Mouse (Mus musculus) heart, embryonic 12.5 days (tissue): ENCODE results near the gene Cavin1. TPM values are rescaled to one million over a fixed set of nuclear protein-coding genes. Genes with fewer than 3 reads are reported as not detected.

Experiments
- ATAC-seq: fragments of 200-750 bp; cut with Nextera tagmentation; 2 replicates; pipeline ENCODE4 v1.8.0; 2017; ENCODE audit warnings: moderate TSS enrichment, moderate library complexity; ENCODE audit not compliant: insufficient number of reproducible peaks, low FRiP score
- H3K27ac ChIP-seq: fragments of 300-500 bp; sonication (generic); 2 replicates; pipeline ENCODE4 v1.5.1; 2016; ENCODE audit warnings: mild to moderate bottlenecking, moderate library complexity; ENCODE audit not compliant: poor library complexity, severe bottlenecking
- H3K27me3 ChIP-seq: fragments of 300-500 bp; sonication (generic); replicated peaks from 2 replicates; pipeline ENCODE4 v1.6.1; 2016; ENCODE audit warnings: mild to moderate bottlenecking, moderate library complexity
- H3K36me3 ChIP-seq: fragments of 300-500 bp; sonication (generic); 2 replicates; pipeline ENCODE4 v1.6.1; 2016; ENCODE audit warnings: mild to moderate bottlenecking, moderate library complexity
- H3K4me1 ChIP-seq: fragments of 300-500 bp; sonication (generic); replicated peaks from 2 replicates; pipeline ENCODE4 v1.6.1; 2016; ENCODE audit warnings: mild to moderate bottlenecking
- H3K4me2 ChIP-seq: fragments of 300-500 bp; sonication (generic); 2 replicates; pipeline ENCODE4 v1.6.1; 2016; ENCODE audit warnings: mild to moderate bottlenecking, moderate library complexity
- H3K4me3 ChIP-seq: fragments of 300-500 bp; sonication (generic); 2 replicates; pipeline ENCODE4 v1.5.1; 2016; ENCODE audit warnings: mild to moderate bottlenecking
- H3K9ac ChIP-seq: fragments of 300-500 bp; sonication (generic); 2 replicates; pipeline ENCODE4 v1.6.1; 2016; ENCODE audit warnings: mild to moderate bottlenecking, moderate library complexity
- H3K9me3 ChIP-seq: fragments of 300-500 bp; sonication (generic); replicated peaks from 2 replicates; pipeline ENCODE4 v1.6.1; 2016; ENCODE audit warnings: mild to moderate bottlenecking, moderate library complexity
- WGBS: fragments of 180-500 bp; shearing (Covaris S2); methylation state at CpG from one replicate; pipeline ENCODE4 v1.1.7; 2016; 5-methylcytosine and 5-hydroxymethylcytosine counted together
- polyA plus RNA-seq: library from polyadenylated mRNA; unstranded; fragments of >200 nt; fragmentation: Nextera tagmentation; extraction: Ambion mirVana; gene quantifications from 2 replicates; pipeline ENCODE4 v1.2.1, GENCODE M21; 2016

The Cavin1 gene
- polyA plus RNA-seq, 1 experiment from 2014 or later: 348 TPM

GRCm38 (mm10) chr11:100964901-100965542 lies 5.7 kb downstream of the Cavin1 start:
- H3K27me3 ChIP-seq: no peaks in the 10 kb centered on the region
- H3K27ac ChIP-seq: peak overlapping the region; percentile 98
- no peaks in the 10 kb centered on the region for H3K9me3 ChIP-seq
- peaks cover 80% of the 10 kb centered on the region for H3K4me1 ChIP-seq
- 0 out of 2 replicates have a peak overlapping the region, but pooled peaks have one; percentile 13 for H3K4me3 ChIP-seq
- H3K36me3 ChIP-seq: peaks cover 40% of the 10 kb centered on the region
- ATAC-seq: no peak
- peak overlapping the region; percentile 53 for H3K9ac ChIP-seq
- H3K4me2 ChIP-seq: peak overlapping the region; percentile 78
- WGBS: 79% methylated on average over 6 of the region's 6 CpGs

- 81% methylated on average over 7 of the region's 7 CpGs for WGBS
- H3K27ac ChIP-seq: no peak overlapping the region
- ATAC-seq: no peak
- peaks cover 88% of the 10 kb centered on the region for H3K4me1 ChIP-seq
- no peak overlapping the region for H3K4me2 ChIP-seq
- H3K36me3 ChIP-seq: peaks cover 40% of the 10 kb centered on the region
- peak overlapping the region; percentile 16; the same call in 1 of the 2 replicates for H3K9ac ChIP-seq
- H3K9me3 ChIP-seq: no peaks in the 10 kb centered on the region
- no peaks in the 10 kb centered on the region for H3K27me3 ChIP-seq
- no peak overlapping the region for H3K4me3 ChIP-seq
These were observed 6.5 kb downstream of the Cavin1 start for GRCm38 (mm10) chr11:100964180-100964579.

- peak overlapping the region; percentile 84; the same call in 1 of the 2 replicates for H3K27ac ChIP-seq
- peaks cover 45% of the 10 kb centered on the region for H3K36me3 ChIP-seq
- no peak overlapping the region for H3K4me3 ChIP-seq
- peaks cover 94% of the 10 kb centered on the region for H3K4me1 ChIP-seq
- 0 out of 2 replicates have a peak, but pooled peaks cover 1% of the 10 kb centered on the region for H3K27me3 ChIP-seq
- H3K4me2 ChIP-seq: no peak overlapping the region
- no peaks in the 10 kb centered on the region for H3K9me3 ChIP-seq
- H3K9ac ChIP-seq: no peak overlapping the region; the same call in 1 of the 2 replicates
- WGBS: 76% methylated on average over 9 of the region's 9 CpGs
- no peak for ATAC-seq
These were observed 7.0 kb downstream of the Cavin1 start for GRCm38 (mm10) chr11:100963647-100964046.

- no peaks in the 10 kb centered on the region for H3K9me3 ChIP-seq
- H3K4me3 ChIP-seq: no peak overlapping the region
- H3K4me1 ChIP-seq: peaks cover 92% of the 10 kb centered on the region
- H3K27ac ChIP-seq: peak overlapping the region; percentile 84
- H3K4me2 ChIP-seq: peak overlapping the region; percentile 23; the same call in 1 of the 2 replicates
- ATAC-seq: peak; percentile 31; the same call in 1 of the 2 replicates
- H3K27me3 ChIP-seq: 0 out of 2 replicates have a peak, but pooled peaks cover 3% of the 10 kb centered on the region
- peaks cover 57% of the 10 kb centered on the region for H3K36me3 ChIP-seq
- WGBS: 43% methylated on average over 9 of the region's 9 CpGs
- H3K9ac ChIP-seq: peak overlapping the region; percentile 37
These were observed 8.2 kb downstream of the Cavin1 start for GRCm38 (mm10) chr11:100962371-100962911.

- ATAC-seq: peak; percentile 49; the same call in 1 of the 2 replicates
- Histone ChIP-seq H3K9ac (0 out of 2 replicates have a peak overlapping the region, but pooled peaks have one; percentile 21), H3K4me2 (peak overlapping the region; percentile 4; the same call in 1 of the 2 replicates), H3K4me3 (no peak overlapping the region), H3K9me3 (no peaks in the 10 kb centered on the region), H3K36me3 (peaks cover 63% of the 10 kb centered on the region), H3K27me3 (0 out of 2 replicates have a peak, but pooled peaks cover 3% of the 10 kb centered on the region), H3K27ac (peak overlapping the region; percentile 55), H3K4me1 (peaks cover 79% of the 10 kb centered on the region)
- 16% methylated on average over 6 of the region's 6 CpGs for WGBS
These were observed 10.1 kb downstream of the Cavin1 start for GRCm38 (mm10) chr11:100960540-100960939.

- H3K4me1 ChIP-seq: peaks cover 72% of the 10 kb centered on the region
- H3K4me3 ChIP-seq: no peak overlapping the region
- 31% methylated on average over 3 of the region's 3 CpGs for WGBS
- H3K9ac ChIP-seq: no peak overlapping the region
- peak overlapping the region; percentile 42 for H3K4me2 ChIP-seq
- H3K27ac ChIP-seq: peak overlapping the region; percentile 55
- 0 out of 2 replicates have a peak, but pooled peaks cover 3% of the 10 kb centered on the region for H3K27me3 ChIP-seq
- peaks cover 60% of the 10 kb centered on the region for H3K36me3 ChIP-seq
- ATAC-seq: no peak
- H3K9me3 ChIP-seq: no peaks in the 10 kb centered on the region
These were observed 10.9 kb downstream of the Cavin1 start for GRCm38 (mm10) chr11:100959826-100960225.

GRCm38 (mm10) chr11:100959464-100959810 lies 11.2 kb downstream of the Cavin1 start:
- no peak for ATAC-seq
- Histone ChIP-seq H3K9ac (peak overlapping the region; percentile 44; the same call in 1 of the 2 replicates), H3K36me3 (peaks cover 56% of the 10 kb centered on the region), H3K9me3 (no peaks in the 10 kb centered on the region), H3K4me2 (peak overlapping the region; percentile 42), H3K27ac (peak overlapping the region; percentile 55; the same call in 1 of the 2 replicates), H3K4me3 (no peak overlapping the region), H3K4me1 (peaks cover 68% of the 10 kb centered on the region), H3K27me3 (0 out of 2 replicates have a peak, but pooled peaks cover 3% of the 10 kb centered on the region)
- WGBS: 9% methylated on average over 14 of the region's 14 CpGs

- no peak overlapping the region for H3K4me3 ChIP-seq
- 0 out of 2 replicates have a peak, but pooled peaks cover 3% of the 10 kb centered on the region for H3K27me3 ChIP-seq
- H3K36me3 ChIP-seq: peaks cover 52% of the 10 kb centered on the region
- WGBS: 31% methylated on average over 76 of the region's 76 CpGs
- H3K9ac ChIP-seq: peak overlapping the region; percentile 44; the same call in 1 of the 2 replicates
- H3K27ac ChIP-seq: no peak overlapping the region
- H3K4me1 ChIP-seq: peaks cover 62% of the 10 kb centered on the region
- peak overlapping the region; percentile 42 for H3K4me2 ChIP-seq
- ATAC-seq: no peak
- no peaks in the 10 kb centered on the region for H3K9me3 ChIP-seq
These were observed 11.8 kb downstream of the Cavin1 start for GRCm38 (mm10) chr11:100958613-100959463.

- H3K27ac ChIP-seq: no peak overlapping the region
- H3K36me3 ChIP-seq: peaks cover 50% of the 10 kb centered on the region
- no peaks in the 10 kb centered on the region for H3K9me3 ChIP-seq
- WGBS: 50% methylated on average over 6 of the region's 6 CpGs
- no peak for ATAC-seq
- H3K4me2 ChIP-seq: no peak overlapping the region
- peak overlapping the region; percentile 31; the same call in 1 of the 2 replicates for H3K9ac ChIP-seq
- H3K4me3 ChIP-seq: no peak overlapping the region
- 0 out of 2 replicates have a peak, but pooled peaks cover 3% of the 10 kb centered on the region for H3K27me3 ChIP-seq
- peaks cover 53% of the 10 kb centered on the region for H3K4me1 ChIP-seq
These were observed 12.7 kb downstream of the Cavin1 start for GRCm38 (mm10) chr11:100957915-100958469.

GRCm38 (mm10) chr11:100957244-100957643 lies 13.4 kb downstream of the Cavin1 start:
- no peak overlapping the region for H3K4me2 ChIP-seq
- H3K27me3 ChIP-seq: 0 out of 2 replicates have a peak, but pooled peaks cover 3% of the 10 kb centered on the region
- no peak overlapping the region for H3K4me3 ChIP-seq
- no peak overlapping the region for H3K27ac ChIP-seq
- no peak for ATAC-seq
- H3K9me3 ChIP-seq: no peaks in the 10 kb centered on the region
- no peak overlapping the region for H3K9ac ChIP-seq
- peaks cover 53% of the 10 kb centered on the region for H3K4me1 ChIP-seq
- H3K36me3 ChIP-seq: peaks cover 43% of the 10 kb centered on the region
- WGBS: 7% methylated on average over 5 of the region's 5 CpGs
